Comparison of ENCODE assay signal across 12 mouse cellular contexts in the genomic region with DNA sequence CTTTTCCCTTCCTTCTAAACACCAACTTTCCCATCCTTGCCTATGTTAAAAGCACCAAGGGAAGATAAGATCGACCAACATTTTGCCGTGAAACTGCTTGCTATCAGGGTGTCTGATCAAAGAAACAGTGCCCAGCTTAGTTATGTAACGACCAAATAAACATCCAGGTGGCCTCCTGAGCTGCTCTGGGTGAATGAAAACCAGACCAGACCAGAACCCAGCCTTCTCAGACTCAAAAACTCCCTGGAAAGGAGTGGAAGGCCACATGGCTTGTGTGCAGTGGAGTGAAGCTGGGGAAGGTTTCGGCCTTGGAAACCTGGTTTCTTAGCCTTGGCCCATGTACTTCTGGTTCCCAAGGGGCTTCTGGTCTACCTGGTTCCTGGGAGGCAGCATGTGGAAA.
"Had no signal": no experiment of that assay in that cellular context is flagged by ENCODE, and none has a peak within 500 bp of the region (broad histone marks: within the 10 kb centered on the region; RNA-seq: fewer than 3 reads in every experiment).

No protein-coding gene starts in this region.

- H3K36me3 ChIP-seq: intestine, embryonic 15.5 days; limb, embryonic 15.5 days; liver, embryonic 13.5 days; midbrain, embryonic 12.5 days; stomach, embryonic 15.5 days had no signal

- H3K9me3 ChIP-seq: intestine, embryonic 15.5 days; limb, embryonic 15.5 days; liver, embryonic 13.5 days; midbrain, embryonic 12.5 days; stomach, embryonic 15.5 days had no signal

- H3K4me1 ChIP-seq: liver, embryonic 13.5 days; stomach, embryonic 15.5 days had no signal

- ATAC-seq: intestine, embryonic 15.5 days; liver, postnatal 0 days had no signal

- H3K27ac ChIP-seq: intestine, embryonic 15.5 days; layer of hippocampus, adult 2 months; limb, embryonic 15.5 days; liver, embryonic 13.5 days; midbrain, embryonic 12.5 days; stomach, embryonic 15.5 days had no signal

- DNase-seq: left cerebral cortex, postnatal 4 days; liver, embryonic 13.5 days; liver, postnatal 0 days; right cerebral cortex, postnatal 4 days; spleen, adult 18-20 months; thymus, adult 2 months; thymus, postnatal 25 days had no signal

- H3K9ac ChIP-seq: intestine, embryonic 15.5 days; limb, embryonic 15.5 days; liver, embryonic 13.5 days; liver, postnatal 0 days; midbrain, embryonic 12.5 days; stomach, embryonic 15.5 days had no signal

- H3K27me3 ChIP-seq: intestine, embryonic 15.5 days; limb, embryonic 15.5 days; liver, embryonic 13.5 days; midbrain, embryonic 12.5 days; stomach, embryonic 15.5 days had no signal

- H3K4me3 ChIP-seq: intestine, embryonic 15.5 days; layer of hippocampus, adult 2 months; limb, embryonic 15.5 days; liver, embryonic 13.5 days; midbrain, embryonic 12.5 days; stomach, embryonic 15.5 days had no signal

- H3K4me2 ChIP-seq: intestine, embryonic 15.5 days; limb, embryonic 15.5 days; liver, embryonic 13.5 days; midbrain, embryonic 12.5 days; stomach, embryonic 15.5 days had no signal
